Mouse (Mus musculus): ENCODE data around the gene Elane. TPM values are rescaled to one million over a fixed set of nuclear protein-coding genes. Genes with fewer than 3 reads are reported as not detected.

Gene Elane
- polyA plus RNA-seq, 1 experiment from 2014 or later = 207 TPM

- DNase-seq (no peak), ATAC-seq (no peak)
- no peak within 1 kb of the TSS for H3K27ac ChIP-seq (ENCODE audit: low read depth)
- 0 out of 2 replicates have a peak within 1 kb of the TSS, but pooled peaks have one; percentile 19 for H3K4me3 ChIP-seq (ENCODE audit: low read depth, low read length)
- H3K27me3 ChIP-seq (ENCODE audit: insufficient read depth, low read length) = peaks cover 56% of the 10 kb centered on the region
- H3K9me3 ChIP-seq (ENCODE audit: low read length) = no peaks in the 10 kb centered on the region
- H3K4me1 ChIP-seq (ENCODE audit: insufficient read depth) = peaks cover 46% of the 10 kb centered on the region
- TF ChIP-seq EP300 (IDR thresholded peaks at IDR 0.05; ENCODE audit: low read depth) (no peak), CTCF (IDR thresholded peaks at IDR 0.05; ENCODE audit: low read depth) (no peak)
- H3K4me2 ChIP-seq (ENCODE audit: low read depth, low read length) = peak within 1 kb of the TSS; percentile 50
- no peak within 1 kb of the TSS for H3K9ac ChIP-seq (replicated peaks)
- WGBS (ENCODE audit: insufficient replicate concordance) = 12% methylated on average over 31 of the region's 41 CpGs
- H3K36me3 ChIP-seq (replicated peaks; ENCODE audit: insufficient read depth, low read length) = no peaks in the 10 kb centered on the region
Observed at GRCm38 (mm10) chr10:79920958-79921535, 35.0 kb downstream of the Elane start, which contains the start of gene R3hdm4. Gene R3hdm4 (minus strand): TSS chr10:79921208.

GRCm38 (mm10) chr10:79921572-79921971, 35.5 kb downstream of the Elane start:
- ATAC-seq = no peak
- H3K4me3 ChIP-seq (ENCODE audit: low read depth, low read length) = 0 out of 2 replicates have a peak overlapping the region, but pooled peaks have one; percentile 19
- H3K27me3 ChIP-seq (ENCODE audit: insufficient read depth, low read length) = peaks cover 56% of the 10 kb centered on the region
- WGBS (ENCODE audit: insufficient replicate concordance) = 8% methylated on average over 34 of the region's 34 CpGs
- no peaks in the 10 kb centered on the region for H3K9me3 ChIP-seq (ENCODE audit: low read length)
- no peak overlapping the region for H3K27ac ChIP-seq (ENCODE audit: low read depth)
- TF ChIP-seq CTCF (IDR thresholded peaks at IDR 0.05; ENCODE audit: low read depth) = no peak
- peak overlapping the region; percentile 50 for H3K4me2 ChIP-seq (ENCODE audit: low read depth, low read length)
- H3K36me3 ChIP-seq (replicated peaks; ENCODE audit: insufficient read depth, low read length) = no peaks in the 10 kb centered on the region
- peaks cover 48% of the 10 kb centered on the region for H3K4me1 ChIP-seq (ENCODE audit: insufficient read depth)
- DNase-seq = no peak
- no peak overlapping the region for H3K9ac ChIP-seq (replicated peaks)

DNA sequence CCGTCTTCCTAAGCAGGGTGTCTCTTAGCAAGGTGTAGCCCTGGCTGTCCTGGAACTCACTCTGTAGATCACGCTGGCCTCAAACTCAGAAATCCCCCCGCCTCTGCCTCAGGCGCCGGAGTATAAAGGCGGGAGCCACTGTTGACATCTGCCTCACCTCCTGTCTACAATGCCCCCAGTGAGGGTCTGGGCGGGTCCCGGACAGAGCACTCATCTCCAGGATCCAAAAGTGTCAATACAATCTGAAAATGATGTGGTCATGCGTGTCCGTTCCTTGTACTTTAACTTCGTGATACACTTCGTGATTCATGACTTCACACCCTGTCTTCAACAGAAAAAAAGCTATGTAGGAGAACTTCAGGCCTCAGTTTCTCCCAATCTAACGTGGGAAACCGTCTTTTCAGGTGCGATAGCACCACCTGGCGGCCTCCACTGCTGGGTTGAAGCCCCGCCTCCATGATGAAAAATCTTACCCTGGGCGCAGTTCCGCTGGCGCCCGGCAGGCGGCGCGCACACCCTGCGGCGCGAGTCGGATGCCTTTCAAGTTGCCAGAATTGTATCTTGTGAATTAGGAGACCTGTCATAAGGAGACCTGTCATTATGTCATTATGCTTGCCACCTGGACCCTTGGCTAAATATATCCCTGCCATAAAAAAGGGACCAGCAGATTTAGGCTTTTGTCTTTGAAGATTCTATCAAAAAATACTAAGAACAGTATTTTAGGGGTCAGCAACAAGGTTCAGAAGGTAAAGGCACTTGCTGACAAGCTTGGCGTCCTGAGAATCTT, 39.1 kb downstream of the Elane start:
- peak; percentile 51; the same call in 1 of the 2 replicates for TF ChIP-seq EP300 (IDR thresholded peaks at IDR 0.05; ENCODE audit: low read depth)
- peak; percentile 100 for TF ChIP-seq CTCF (IDR thresholded peaks at IDR 0.05; ENCODE audit: low read depth)
- H3K9ac ChIP-seq (replicated peaks) = no peak overlapping the region
- ATAC-seq (peak; percentile 11; the same call in 1 of the 2 replicates), DNase-seq (peak; percentile 94)
- H3K4me1 ChIP-seq (ENCODE audit: insufficient read depth) = peaks cover 42% of the 10 kb centered on the region
- no peak overlapping the region for H3K27ac ChIP-seq (ENCODE audit: low read depth)
- no peak overlapping the region for H3K4me3 ChIP-seq (ENCODE audit: low read depth, low read length)
- peaks cover 27% of the 10 kb centered on the region for H3K27me3 ChIP-seq (ENCODE audit: insufficient read depth, low read length)
- 17% methylated on average over 29 of the region's 29 CpGs for WGBS (ENCODE audit: insufficient replicate concordance)
- peak overlapping the region; percentile 97 for H3K4me2 ChIP-seq (ENCODE audit: low read depth, low read length)
- H3K36me3 ChIP-seq (replicated peaks; ENCODE audit: insufficient read depth, low read length) = no peaks in the 10 kb centered on the region
- no peaks in the 10 kb centered on the region for H3K9me3 ChIP-seq (ENCODE audit: low read length)

GRCm38 (mm10) chr10:79925785-79926490, 39.9 kb downstream of the Elane start:
- WGBS (ENCODE audit: insufficient replicate concordance) = 10% methylated on average over 14 of the region's 15 CpGs
- DNase-seq (peak; percentile 39), ATAC-seq (no peak)
- H3K4me2 ChIP-seq (ENCODE audit: low read depth, low read length) = peak overlapping the region; percentile 97
- peak overlapping the region; percentile 95 for H3K27ac ChIP-seq (ENCODE audit: low read depth)
- peaks cover 20% of the 10 kb centered on the region for H3K27me3 ChIP-seq (ENCODE audit: insufficient read depth, low read length)
- TF ChIP-seq EP300 (IDR thresholded peaks at IDR 0.05; ENCODE audit: low read depth) = no peak
- TF ChIP-seq CTCF (IDR thresholded peaks at IDR 0.05; ENCODE audit: low read depth) = no peak
- no peaks in the 10 kb centered on the region for H3K9me3 ChIP-seq (ENCODE audit: low read length)
- H3K36me3 ChIP-seq (replicated peaks; ENCODE audit: insufficient read depth, low read length) = peaks cover under 1% of the 10 kb centered on the region; the same call in 1 of the 2 replicates
- peak overlapping the region; percentile 86 for H3K4me3 ChIP-seq (ENCODE audit: low read depth, low read length)
- peaks cover 35% of the 10 kb centered on the region for H3K4me1 ChIP-seq (ENCODE audit: insufficient read depth)
- peak overlapping the region; percentile 85 for H3K9ac ChIP-seq (replicated peaks)

DNA sequence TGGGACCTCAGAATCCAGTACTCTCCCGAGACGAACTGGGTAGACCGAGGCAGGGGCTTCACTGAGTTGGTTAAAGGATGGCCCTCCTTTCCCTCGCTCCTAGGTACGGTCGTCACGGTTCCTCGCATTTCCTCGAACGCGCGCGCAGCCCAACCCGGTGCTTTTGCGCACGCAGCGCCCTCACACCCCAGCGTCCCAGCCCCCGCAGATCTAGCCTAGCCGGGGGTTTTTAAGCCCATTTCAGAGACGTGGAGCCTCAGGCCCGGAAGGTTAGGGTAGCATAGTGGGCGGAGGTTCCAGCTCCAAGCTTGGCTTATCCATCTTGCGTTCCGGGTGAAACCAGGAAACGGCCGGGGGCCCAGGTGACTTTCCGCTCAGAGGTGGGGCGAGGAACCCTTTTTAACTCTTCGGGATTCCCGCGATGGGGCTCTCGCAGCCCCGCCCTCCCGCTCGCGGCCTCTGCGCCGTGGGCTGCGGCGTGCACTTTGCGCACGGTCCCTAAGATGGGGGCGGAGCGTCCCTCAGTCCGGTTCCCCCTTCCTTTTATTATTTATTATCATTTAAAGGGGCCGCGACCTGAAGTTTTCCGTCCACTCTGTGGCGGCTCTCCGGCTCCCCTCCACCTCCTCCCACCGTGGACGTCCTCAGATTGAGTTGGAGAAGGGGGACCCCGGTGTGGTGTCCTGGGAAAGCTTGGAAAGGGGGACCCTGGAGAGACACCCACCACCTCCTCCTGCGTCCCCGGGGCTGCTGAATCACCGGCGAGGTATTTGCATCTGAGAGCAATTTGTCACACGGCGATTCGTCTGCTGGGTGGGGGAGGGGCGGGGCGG, 40.7 kb downstream of the Elane start, which contains the start of gene Arid3a:
Gene Arid3a, plus strand, starts transcription at position 553 of the 833 bp plus-strand sequence.
- no peaks in the 10 kb centered on the region for H3K9me3 ChIP-seq (ENCODE audit: low read length)
- H3K27ac ChIP-seq (ENCODE audit: low read depth) = peak within 1 kb of the TSS; percentile 95
- peak within 1 kb of the TSS; percentile 85 for H3K9ac ChIP-seq (replicated peaks)
- WGBS (ENCODE audit: insufficient replicate concordance) = under 1% methylated on average over 63 of the region's 63 CpGs
- peak within 1 kb of the TSS; percentile 86 for H3K4me3 ChIP-seq (ENCODE audit: low read depth, low read length)
- peaks cover 12% of the 10 kb centered on the region for H3K27me3 ChIP-seq (ENCODE audit: insufficient read depth, low read length)
- DNase-seq (peak; percentile 91), ATAC-seq (peak; percentile 73)
- H3K36me3 ChIP-seq (replicated peaks; ENCODE audit: insufficient read depth, low read length) = peaks cover 8% of the 10 kb centered on the region
- TF ChIP-seq CTCF (IDR thresholded peaks at IDR 0.05; ENCODE audit: low read depth) = no peak
- TF ChIP-seq EP300 (IDR thresholded peaks at IDR 0.05; ENCODE audit: low read depth) = no peak
- H3K4me2 ChIP-seq (ENCODE audit: low read depth, low read length) = peak within 1 kb of the TSS; percentile 97
- peaks cover 35% of the 10 kb centered on the region for H3K4me1 ChIP-seq (ENCODE audit: insufficient read depth)

Data from liver, postnatal 0 days (tissue).